Mouse (Mus musculus) lung, adult 2 months (tissue): Measurements from ENCODE around the gene Srebf1. TPM values are rescaled to one million over a fixed set of nuclear protein-coding genes. Genes with fewer than 3 reads are reported as not detected.

Source experiments
- DNase-seq: peaks from one replicate; pipeline ENCODE4 v3.0.0; 2022
- H3K4me1 ChIP-seq: fragments of 200-500 bp; 2 replicates; pipeline ENCODE4 v1.6.1; 2011; ENCODE audit warnings: low read length; ENCODE audit not compliant: control insufficient read depth, insufficient read depth
- H3K4me3 ChIP-seq: fragments of 200-500 bp; replicated peaks from 2 replicates; pipeline ENCODE3; 2011; ENCODE audit warnings: low read depth, mild to moderate bottlenecking, control low read depth, low read length; ENCODE audit errors: extremely low read depth
- CTCF ChIP-seq: fragments of 200-500 bp; IDR thresholded peaks from 2 replicates; pipeline ENCODE4 v1.5.1; 2011; ENCODE audit warnings: mild to moderate bottlenecking, low read length, control low read depth; ENCODE audit not compliant: insufficient read depth
- POLR2A ChIP-seq: fragments of 200-500 bp; IDR thresholded peaks from 2 replicates; pipeline ENCODE4 v1.6.1; 2011; ENCODE audit warnings: low read depth, mild to moderate bottlenecking, control low read depth, low read length, borderline replicate concordance; ENCODE audit errors: extremely low read depth
- WGBS: fragments of 180-500 bp; shearing (Covaris S2); methylation state at CpG from one replicate; pipeline ENCODE4 v1.1.7; 2018; 5-methylcytosine and 5-hydroxymethylcytosine counted together
- polyA plus RNA-seq: library from polyadenylated mRNA; depleted of rRNA; stranded (reverse); fragments of >200 nt; gene quantifications from 2 replicates; pipeline ENCODE4 v1.2.3, GENCODE M21; 2012

Gene Srebf1
- polyA plus RNA-seq, 1 experiment = 206 TPM

DNA sequence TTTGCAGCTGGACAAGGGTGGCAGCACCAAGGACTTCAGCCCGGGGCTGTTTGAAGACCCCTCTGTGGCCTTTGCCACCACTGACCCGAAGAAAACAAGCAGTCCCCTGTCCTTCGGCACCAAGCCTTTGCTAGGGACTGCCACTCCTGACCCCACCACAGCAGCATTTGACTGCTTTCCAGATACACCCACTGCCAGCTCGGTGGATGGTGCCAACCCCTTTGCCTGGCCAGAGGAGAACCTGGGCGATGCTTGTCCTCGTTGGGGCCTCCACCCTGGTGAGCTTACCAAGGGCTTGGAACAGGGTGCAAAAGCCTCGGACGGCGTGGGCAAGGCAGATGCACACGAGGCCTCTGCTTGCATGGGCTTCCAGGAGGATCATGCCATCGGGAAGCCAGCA lies 35.3 kb downstream of the Srebf1 start:
- no peak for DNase-seq
- Histone ChIP-seq H3K4me3 (no peak overlapping the region), H3K4me1 (peaks cover 11% of the 10 kb centered on the region)
- TF ChIP-seq POLR2A = no peak
- TF ChIP-seq CTCF = no peak
- 84% methylated on average over 11 of the region's 11 CpGs for WGBS

DNA sequence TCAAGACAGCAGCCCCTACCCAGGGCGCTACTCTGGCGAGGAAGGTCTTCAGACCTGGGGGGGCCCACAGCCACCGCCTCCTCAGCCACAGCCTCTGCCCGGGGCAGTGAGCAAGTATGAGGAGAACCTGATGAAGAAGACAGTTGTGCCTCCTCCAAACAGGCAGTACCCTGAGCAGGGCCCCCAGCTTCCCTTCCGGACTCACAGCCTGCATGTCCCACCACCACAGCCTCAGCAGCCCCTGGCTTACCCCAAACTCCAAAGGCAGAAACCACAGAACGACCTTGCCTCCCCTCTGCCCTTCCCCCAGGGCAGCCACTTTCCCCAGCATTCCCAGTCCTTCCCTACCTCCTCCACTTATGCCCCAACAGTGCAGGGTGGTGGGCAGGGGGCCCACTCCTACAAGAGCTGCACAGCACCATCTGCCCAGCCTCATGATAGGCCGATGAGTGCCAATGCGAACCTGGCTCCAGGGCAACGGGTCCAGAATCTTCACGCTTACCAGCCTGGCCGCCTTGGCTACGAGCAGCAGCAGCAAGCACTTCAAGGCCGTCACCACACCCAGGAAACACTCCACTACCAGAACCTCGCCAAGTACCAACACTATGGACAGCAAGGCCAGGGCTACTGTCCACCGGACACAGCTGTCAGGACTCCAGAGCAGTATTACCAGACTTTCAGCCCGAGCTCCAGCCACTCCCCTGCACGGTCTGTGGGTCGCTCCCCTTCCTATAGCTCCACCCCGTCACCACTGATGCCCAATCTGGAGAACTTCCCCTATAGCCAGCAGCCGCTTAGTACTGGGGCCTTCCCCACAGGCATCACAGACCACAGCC lies 36.8 kb downstream of the Srebf1 start:
- no peak overlapping the region for H3K4me3 ChIP-seq
- 43% methylated on average over 20 of the region's 20 CpGs for WGBS
- TF ChIP-seq POLR2A (no peak), CTCF (no peak)
- peaks cover 11% of the 10 kb centered on the region for H3K4me1 ChIP-seq
- DNase-seq = peak; percentile 53

DNA sequence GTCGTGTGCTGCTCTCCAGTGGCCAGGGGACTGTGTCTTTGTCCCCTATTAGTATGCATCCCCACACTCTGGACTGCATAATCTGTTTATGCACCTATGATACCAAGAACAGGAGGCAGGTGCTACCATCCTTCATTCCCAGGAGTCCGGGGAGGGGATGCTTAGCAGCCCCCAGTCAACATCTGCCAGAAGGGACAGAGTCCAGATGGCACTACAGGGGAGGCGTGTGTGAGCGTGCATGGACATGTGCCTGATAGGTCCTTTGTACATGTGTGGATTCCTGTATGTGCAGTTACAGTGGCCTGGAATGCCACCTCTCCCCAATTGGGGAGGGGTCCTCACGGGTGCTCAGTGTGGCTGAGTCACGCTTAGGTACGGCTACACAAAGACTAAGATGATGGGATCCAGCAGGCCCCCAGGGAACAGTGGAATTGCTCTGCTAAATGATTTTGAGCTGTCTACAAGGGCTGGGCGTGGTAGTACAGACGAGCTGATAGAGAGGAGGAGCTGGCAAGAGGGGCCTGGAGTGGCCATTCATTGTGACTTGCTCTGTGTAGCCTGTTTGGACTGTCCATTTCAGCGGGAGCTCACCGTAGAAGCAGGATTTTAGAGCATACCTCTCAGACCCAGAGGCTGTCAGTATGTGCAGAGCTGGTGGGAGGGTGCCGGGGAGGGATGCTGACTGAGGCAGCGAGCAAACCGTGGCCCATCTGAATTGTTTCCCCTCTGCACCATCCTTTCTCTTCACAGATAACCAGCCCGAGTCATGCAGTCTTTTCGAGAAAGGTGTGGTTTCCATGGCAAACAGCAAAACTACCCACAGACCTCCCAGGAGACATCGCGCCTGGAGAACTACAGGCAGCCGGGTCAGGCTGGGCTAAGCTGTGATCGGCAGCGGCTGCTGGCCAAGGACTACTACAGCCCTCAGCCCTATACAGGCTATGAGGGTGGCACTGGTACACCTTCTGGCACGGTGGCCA lies 37.7 kb downstream of the Srebf1 start:
- no peak for DNase-seq
- 60% methylated on average over 22 of the region's 22 CpGs for WGBS
- Histone ChIP-seq H3K4me3 (no peak overlapping the region), H3K4me1 (peaks cover 11% of the 10 kb centered on the region)
- no peak for TF ChIP-seq CTCF

DNA sequence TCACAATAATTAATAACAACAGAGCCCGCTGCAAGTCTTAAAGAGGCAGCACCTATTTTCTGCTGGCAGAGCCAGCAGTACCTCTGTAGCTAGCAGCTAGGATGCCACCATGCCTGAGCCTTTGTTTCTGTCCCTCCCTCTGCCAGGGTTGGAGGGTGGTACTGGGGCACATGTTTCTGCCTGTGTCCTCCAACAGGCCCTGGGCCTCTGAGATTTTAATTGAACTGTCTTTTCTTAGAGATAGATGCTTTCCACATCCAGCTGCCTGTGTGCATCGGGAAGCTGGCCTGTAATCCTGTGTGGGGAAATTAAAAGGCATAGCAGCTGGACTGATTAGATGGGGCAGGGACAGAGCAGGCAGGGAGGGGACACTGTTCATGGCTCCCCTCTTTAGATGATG lies 39.6 kb downstream of the Srebf1 start:
- no peak for DNase-seq
- 43% methylated on average over 2 of the region's 2 CpGs for WGBS
- Histone ChIP-seq H3K4me3 (no peak overlapping the region), H3K4me1 (peaks cover 17% of the 10 kb centered on the region)
- TF ChIP-seq POLR2A (no peak), CTCF (no peak)

DNA sequence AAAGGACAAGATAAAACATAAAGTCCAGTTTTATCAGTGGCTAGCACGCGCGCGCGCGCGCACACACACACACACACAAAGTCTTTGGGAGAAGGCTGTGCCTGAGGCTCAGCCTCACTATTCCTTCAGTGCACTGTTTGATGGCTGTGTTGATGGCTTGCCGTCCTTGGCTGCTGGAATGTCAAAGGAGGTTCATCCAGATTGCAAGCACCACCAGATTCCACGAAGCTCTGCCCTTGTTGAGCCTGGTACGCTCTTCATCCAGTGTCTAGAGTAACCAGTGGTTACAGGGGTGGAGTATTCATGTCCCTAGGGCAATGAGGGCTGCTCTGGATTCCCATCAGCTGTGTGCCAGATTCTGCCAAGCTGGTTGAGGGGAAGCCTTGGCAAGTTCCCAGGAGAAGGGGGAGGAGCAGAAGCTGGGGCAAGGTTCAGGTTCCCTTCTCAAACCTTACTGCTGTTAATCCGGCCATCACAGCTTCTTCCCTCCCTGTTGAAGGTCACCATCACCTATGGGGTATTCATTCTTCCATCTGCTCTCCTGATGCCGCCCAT lies 40.2 kb downstream of the Srebf1 start:
- TF ChIP-seq POLR2A (no peak), CTCF (no peak)
- H3K4me3 ChIP-seq = no peak overlapping the region
- no peak for DNase-seq
- H3K4me1 ChIP-seq = peaks cover 17% of the 10 kb centered on the region
- 77% methylated on average over 12 of the region's 12 CpGs for WGBS

DNA sequence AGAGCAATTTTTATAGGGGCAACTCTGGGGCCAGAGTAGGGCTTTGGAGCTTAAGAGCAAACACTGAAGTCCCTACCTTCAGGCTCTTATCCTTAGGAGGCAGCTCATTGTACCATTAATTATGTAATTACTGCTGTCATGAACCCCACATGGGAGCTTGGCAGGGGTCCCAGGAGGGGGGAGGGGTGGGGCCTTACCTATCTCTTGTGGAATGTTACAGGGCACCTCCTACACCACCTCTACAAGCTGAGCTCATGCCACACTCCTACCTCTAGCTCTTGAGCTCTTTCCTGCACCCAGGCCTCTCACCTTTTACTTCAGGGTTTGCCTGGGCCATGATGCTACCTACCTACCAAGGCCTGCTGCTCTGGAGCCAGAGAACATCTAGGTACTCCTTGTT lies 43.9 kb downstream of the Srebf1 start:
- DNase-seq = peak; percentile 64
- Histone ChIP-seq H3K4me3 (no peak overlapping the region), H3K4me1 (peaks cover 13% of the 10 kb centered on the region)
- TF ChIP-seq CTCF (no peak), POLR2A (no peak)

DNA sequence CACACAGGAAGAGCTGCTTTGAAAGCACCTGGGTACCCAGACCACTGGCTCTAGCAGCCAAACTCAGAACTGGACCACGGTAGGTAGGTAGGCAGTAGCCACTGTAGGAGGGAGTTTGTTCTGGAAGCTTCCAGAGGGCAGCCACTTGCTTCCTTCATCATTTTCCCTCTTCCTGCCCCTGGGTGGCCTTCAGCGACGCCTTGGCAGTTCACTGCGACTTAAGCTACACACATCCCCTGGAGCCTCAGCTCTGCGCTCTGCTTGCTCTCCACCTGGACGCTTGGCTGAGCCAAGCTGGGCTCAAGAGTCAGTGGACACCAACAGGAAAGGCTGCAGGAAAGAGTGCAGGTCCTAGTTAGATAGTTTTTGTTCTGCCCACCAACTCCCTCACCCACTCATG lies 44.4 kb downstream of the Srebf1 start:
- Histone ChIP-seq H3K4me1 (peaks cover 13% of the 10 kb centered on the region), H3K4me3 (no peak overlapping the region)
- TF ChIP-seq POLR2A (no peak), CTCF (no peak)
- no peak for DNase-seq
- 62% methylated on average over 6 of the region's 6 CpGs for WGBS

DNA sequence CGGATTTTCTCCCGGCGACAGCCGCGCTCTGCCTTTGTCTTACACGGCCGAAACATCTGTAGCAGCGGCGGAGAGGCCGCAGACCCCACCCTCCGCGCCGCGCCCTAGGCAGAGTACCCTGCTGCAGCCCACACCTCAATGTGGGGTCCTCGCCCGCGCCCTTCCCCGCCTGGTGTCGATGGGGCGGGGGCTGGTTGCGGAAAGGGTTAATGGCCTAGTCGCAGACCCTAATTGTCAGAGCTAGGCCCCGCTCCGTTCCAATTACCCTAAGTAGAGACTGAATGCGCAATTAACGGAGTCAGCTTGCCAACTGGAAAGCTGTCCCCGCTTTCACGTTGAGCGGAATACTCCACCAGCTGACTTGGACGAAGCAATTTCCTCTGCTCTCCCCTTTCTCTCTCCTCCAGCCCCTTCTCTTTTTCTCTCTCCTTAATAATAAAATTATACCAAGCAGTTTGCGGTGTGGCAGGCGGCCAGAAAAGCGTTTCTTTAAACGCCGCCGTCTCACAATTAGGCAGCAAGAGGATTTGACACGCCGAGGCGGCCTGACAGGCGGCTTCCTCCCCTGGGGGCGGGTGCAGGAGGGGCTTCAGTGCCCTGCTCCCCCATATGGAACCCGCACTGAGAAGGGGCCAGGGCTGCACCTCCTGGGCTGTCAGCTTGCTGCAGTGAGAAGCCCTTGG lies 45.3 kb downstream of the Srebf1 start:
- peak; percentile 52 for DNase-seq

More for the DNA sequence above, 45.3 kb downstream of the Srebf1 start:
- no peak for TF ChIP-seq POLR2A
- no peak for TF ChIP-seq CTCF
- peak overlapping the region; percentile 60 for H3K4me3 ChIP-seq
- WGBS = 8% methylated on average over 42 of the region's 42 CpGs
- H3K4me1 ChIP-seq = peaks cover 11% of the 10 kb centered on the region
